Mouse (Mus musculus) forebrain, embryonic 13.5 days (tissue): ENCODE results near the gene Mfsd6. TPM values are rescaled to one million over a fixed set of nuclear protein-coding genes. Genes with fewer than 3 reads are reported as not detected.

Source experiments
- ATAC-seq: fragments of 200-750 bp; cut with Nextera tagmentation; 2 replicates; pipeline ENCODE4 v1.8.0; 2017
- H3K27ac ChIP-seq: fragments of 300-500 bp; sonication (generic); 2 replicates; pipeline ENCODE4 v1.5.1; 2015; ENCODE audit warnings: inconsistent platforms, mild to moderate bottlenecking, moderate library complexity
- H3K27me3 ChIP-seq: fragments of 300-500 bp; sonication (generic); 2 replicates; pipeline ENCODE4 v1.6.1; 2015; ENCODE audit warnings: mild to moderate bottlenecking, inconsistent platforms
- H3K36me3 ChIP-seq: fragments of 300-500 bp; sonication (generic); 2 replicates; pipeline ENCODE4 v1.6.1; 2015; ENCODE audit warnings: mild to moderate bottlenecking, inconsistent platforms; ENCODE audit not compliant: poor library complexity, severe bottlenecking
- H3K4me1 ChIP-seq: fragments of 300-500 bp; sonication (generic); 2 replicates; pipeline ENCODE4 v1.6.1; 2015; ENCODE audit warnings: inconsistent platforms
- H3K4me2 ChIP-seq: fragments of 300-500 bp; sonication (generic); 2 replicates; pipeline ENCODE4 v1.6.1; 2015; ENCODE audit warnings: inconsistent platforms, mild to moderate bottlenecking, moderate library complexity
- H3K4me3 ChIP-seq: fragments of 300-500 bp; sonication (generic); 2 replicates; pipeline ENCODE4 v1.5.1; 2015; ENCODE audit warnings: mild to moderate bottlenecking, inconsistent platforms
- H3K9ac ChIP-seq: fragments of 300-500 bp; sonication (generic); 2 replicates; pipeline ENCODE4 v1.6.1; 2015; ENCODE audit warnings: mild to moderate bottlenecking, inconsistent platforms
- H3K9me3 ChIP-seq: fragments of 300-500 bp; sonication (generic); replicated peaks from 2 replicates; pipeline ENCODE4 v1.6.1; 2016; ENCODE audit warnings: inconsistent platforms
- WGBS: fragments of 180-500 bp; shearing (Covaris S2); methylation state at CpG from one replicate; pipeline ENCODE4 v1.1.7; 2015; 5-methylcytosine and 5-hydroxymethylcytosine counted together
- polyA plus RNA-seq: library from polyadenylated mRNA; unstranded; fragments of >200 nt; fragmentation: Nextera tagmentation; extraction: Ambion mirVana; gene quantifications from 2 replicates; pipeline ENCODE4 v1.2.1, GENCODE M21; 2015

Gene Mfsd6
- polyA plus RNA-seq, 1 experiment from 2014 or later, result 4.0 TPM

DNA sequence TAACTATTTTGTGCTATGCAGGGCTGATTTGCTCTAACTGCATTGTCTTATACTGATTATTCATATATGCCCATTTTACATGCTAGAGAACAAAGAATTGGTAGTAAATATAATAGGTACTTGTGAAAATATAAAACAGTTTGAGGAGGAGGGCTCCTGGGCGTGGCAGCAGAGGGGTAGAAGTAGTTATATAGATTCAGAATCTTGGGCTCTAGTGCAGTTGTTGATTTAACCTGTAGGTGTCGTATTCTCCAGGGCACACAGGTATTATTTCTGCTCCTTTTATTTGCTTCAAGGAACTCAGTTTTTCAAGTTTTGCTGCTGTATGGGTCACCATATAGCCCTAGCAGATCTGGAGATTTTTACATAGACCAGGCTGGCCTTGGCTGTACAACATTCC lies 95.7 kb downstream of the Mfsd6 start:
- H3K9ac ChIP-seq, result peak overlapping the region; percentile 90
- WGBS, result 65% methylated on average over 2 of the region's 2 CpGs
- no peak for ATAC-seq

DNA sequence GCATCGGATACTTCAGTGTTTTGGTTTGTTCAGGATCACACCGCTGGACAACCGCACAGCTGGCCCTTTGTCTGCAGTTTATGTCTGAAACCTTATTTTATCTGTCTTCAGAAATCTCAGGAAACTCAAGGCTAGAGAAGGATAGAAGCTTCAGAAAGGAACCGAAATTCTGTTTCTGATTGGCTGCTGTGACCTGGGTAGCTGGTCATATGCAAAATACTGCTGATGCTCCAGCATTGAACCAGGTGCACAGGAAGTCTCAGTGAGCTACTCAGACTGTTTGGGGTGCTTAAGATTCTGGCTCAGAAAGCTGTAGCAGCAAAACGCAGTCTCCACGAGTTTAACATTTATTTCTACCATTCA lies 96.3 kb downstream of the Mfsd6 start:
- H3K9ac ChIP-seq, result peak overlapping the region; percentile 90
- WGBS, result 1% methylated on average over 6 of the region's 6 CpGs
- H3K36me3 ChIP-seq, result 0 out of 2 replicates have a peak, but pooled peaks cover 2% of the 10 kb centered on the region
- peaks cover 16% of the 10 kb centered on the region for H3K4me1 ChIP-seq
- H3K4me2 ChIP-seq, result peak overlapping the region; percentile 72
- H3K27ac ChIP-seq, result peak overlapping the region; percentile 80
- H3K4me3 ChIP-seq, result peak overlapping the region; percentile 91
- no peaks in the 10 kb centered on the region for H3K27me3 ChIP-seq
- H3K9me3 ChIP-seq, result no peaks in the 10 kb centered on the region
- peak; percentile 80 for ATAC-seq

More for the DNA sequence above, 95.7 kb downstream of the Mfsd6 start:
- Histone ChIP-seq H3K27ac (no peak overlapping the region), H3K4me2 (peak overlapping the region; percentile 72), H3K4me3 (peak overlapping the region; percentile 91), H3K36me3 (0 out of 2 replicates have a peak, but pooled peaks cover 2% of the 10 kb centered on the region), H3K27me3 (no peaks in the 10 kb centered on the region), H3K9me3 (no peaks in the 10 kb centered on the region), H3K4me1 (peaks cover 16% of the 10 kb centered on the region)

DNA sequence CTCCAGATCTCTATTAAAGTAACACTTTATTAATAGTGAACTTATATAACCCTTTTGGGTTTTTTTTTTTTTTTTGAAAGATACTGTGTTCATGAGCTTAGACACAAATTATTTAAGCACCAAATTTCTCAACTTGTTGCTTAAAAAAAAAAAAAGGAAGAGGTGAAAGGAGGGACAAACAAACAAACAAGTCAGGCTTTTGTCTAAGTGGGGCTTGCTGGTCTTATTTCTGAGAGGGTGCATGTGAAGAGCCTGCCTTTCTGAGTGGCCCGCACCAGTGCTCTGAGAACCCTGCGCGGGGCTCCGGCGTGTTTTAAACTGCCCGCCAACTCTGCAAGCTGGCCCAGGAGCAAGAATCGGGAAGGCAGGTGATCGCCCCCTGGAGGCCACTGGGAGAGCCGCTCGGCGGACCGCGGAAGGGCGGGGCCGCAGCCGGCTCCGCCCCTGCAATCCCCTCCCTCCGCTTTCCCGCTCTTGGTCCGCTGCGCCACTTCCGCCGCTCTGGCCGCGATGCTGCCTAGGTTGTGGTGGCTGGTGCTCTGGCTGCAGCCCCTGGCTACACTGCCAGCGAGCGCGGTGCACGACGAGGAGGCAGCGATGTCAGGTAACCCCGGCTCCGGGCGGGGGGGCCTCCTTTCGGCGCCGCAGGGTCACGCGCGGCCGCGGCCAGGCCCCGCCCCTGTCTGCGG lies 96.9 kb downstream of the Mfsd6 start, which contains the start of gene Nemp2:
TSS of gene Nemp2 (plus strand) at position 456 of the 689 bp plus-strand sequence.
- peak within 1 kb of the TSS; percentile 72 for H3K4me2 ChIP-seq
- H3K9ac ChIP-seq, result peak within 1 kb of the TSS; percentile 90
- H3K27ac ChIP-seq, result peak within 1 kb of the TSS; percentile 80
- peaks cover 16% of the 10 kb centered on the region for H3K4me1 ChIP-seq
- peak within 1 kb of the TSS; percentile 91 for H3K4me3 ChIP-seq
- peak; percentile 96 for ATAC-seq
- no peaks in the 10 kb centered on the region for H3K27me3 ChIP-seq
- no peaks in the 10 kb centered on the region for H3K9me3 ChIP-seq
- 0 out of 2 replicates have a peak, but pooled peaks cover 2% of the 10 kb centered on the region for H3K36me3 ChIP-seq
- under 1% methylated on average over 44 of the region's 44 CpGs for WGBS

DNA sequence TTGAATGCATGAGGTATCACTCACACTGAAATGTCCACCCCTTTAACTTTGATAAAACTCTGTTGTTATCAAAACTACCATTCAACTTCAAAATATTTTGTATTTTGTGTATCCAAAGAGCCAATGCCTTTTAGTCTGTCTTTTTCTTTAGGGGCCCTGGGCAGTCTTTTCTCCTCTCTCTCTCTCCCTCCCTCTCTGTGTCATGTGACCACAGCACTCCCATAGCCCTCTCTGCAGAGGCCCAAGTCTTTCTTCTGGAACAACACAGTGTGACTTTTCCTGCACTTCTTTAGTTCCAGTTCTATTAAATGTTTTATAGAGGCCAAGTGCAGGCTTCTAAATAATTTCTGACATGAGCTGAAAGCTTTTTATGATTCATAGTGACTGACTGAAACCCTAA lies 106.8 kb downstream of the Mfsd6 start:
- Histone ChIP-seq H3K9ac (no peak overlapping the region), H3K9me3 (no peaks in the 10 kb centered on the region; the same call in 1 of the 2 replicates), H3K27ac (no peak overlapping the region), H3K4me1 (no peaks in the 10 kb centered on the region), H3K36me3 (no peaks in the 10 kb centered on the region), H3K4me3 (no peak overlapping the region), H3K4me2 (no peak overlapping the region), H3K27me3 (no peaks in the 10 kb centered on the region)
- no peak for ATAC-seq

DNA sequence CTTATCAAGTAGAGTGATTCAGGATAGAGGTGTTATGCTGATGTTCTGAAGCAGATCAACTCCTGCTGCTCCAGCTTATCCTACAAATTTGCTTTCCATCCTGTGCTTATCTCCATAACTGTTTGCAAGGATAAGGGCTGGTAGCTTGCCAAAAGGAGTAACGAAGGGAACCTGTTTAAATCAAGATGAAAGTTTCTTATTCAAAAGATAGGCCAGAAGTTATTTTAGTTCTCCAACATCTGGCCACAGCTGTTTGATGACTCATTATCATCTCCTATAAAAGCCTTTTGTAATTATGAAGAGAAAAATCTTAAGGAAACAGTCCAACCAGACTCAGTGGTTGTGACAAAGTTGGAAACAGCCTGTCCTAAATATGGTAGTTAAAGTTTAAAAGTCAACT lies 109.0 kb downstream of the Mfsd6 start:
- Histone ChIP-seq H3K36me3 (no peaks in the 10 kb centered on the region), H3K27me3 (no peaks in the 10 kb centered on the region), H3K4me1 (no peaks in the 10 kb centered on the region), H3K9me3 (no peaks in the 10 kb centered on the region; the same call in 1 of the 2 replicates), H3K9ac (no peak overlapping the region), H3K4me2 (no peak overlapping the region), H3K27ac (no peak overlapping the region), H3K4me3 (no peak overlapping the region)
- ATAC-seq, result no peak
- WGBS, result 86% methylated on average over 1 of the region's 1 CpGs

DNA sequence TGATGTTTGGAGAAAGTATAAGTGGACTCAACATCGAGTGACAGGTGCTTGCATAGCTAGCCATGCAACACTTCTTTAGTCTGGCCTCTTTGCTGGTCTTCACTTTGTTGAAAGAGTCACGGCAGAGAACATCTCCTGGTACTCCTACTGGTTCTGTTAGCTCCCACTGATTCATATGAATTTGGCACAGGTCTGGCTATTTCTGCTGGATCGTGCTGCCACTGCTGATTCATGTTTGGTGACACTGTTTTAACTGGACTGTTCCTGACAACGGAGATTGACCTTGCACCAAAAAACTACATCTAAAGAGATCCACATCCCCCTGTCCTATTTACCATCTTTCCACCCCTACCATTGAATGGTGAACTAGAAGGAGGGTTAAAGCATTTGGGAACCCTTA lies 118.8 kb downstream of the Mfsd6 start:
- H3K4me1 ChIP-seq, result no peaks in the 10 kb centered on the region
- no peaks in the 10 kb centered on the region for H3K36me3 ChIP-seq
- no peaks in the 10 kb centered on the region for H3K27me3 ChIP-seq
- no peak overlapping the region for H3K4me2 ChIP-seq
- 88% methylated on average over 4 of the region's 4 CpGs for WGBS
- no peak overlapping the region for H3K4me3 ChIP-seq
- no peak overlapping the region for H3K27ac ChIP-seq
- peaks cover 5% of the 10 kb centered on the region; the same call in 1 of the 2 replicates for H3K9me3 ChIP-seq
- no peak overlapping the region for H3K9ac ChIP-seq
- ATAC-seq, result no peak

DNA sequence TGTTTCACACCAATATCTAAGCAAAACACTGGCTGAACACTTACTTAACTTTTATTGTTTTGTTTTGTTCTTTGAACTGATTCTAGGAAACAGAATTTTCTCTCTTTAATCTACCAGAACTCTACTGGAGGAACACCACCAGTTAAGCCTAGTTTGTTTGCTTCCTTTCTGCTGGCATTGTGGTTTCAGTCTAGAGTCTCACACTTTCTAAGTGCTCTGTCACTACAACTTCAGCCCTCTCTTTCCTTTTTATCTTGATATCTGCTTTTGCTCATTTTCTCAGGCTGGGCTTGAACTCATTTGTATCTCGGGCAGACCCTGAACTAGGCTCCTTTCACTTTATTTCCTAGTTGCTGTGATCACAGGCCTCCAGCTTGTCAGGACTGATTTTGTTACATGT lies 119.6 kb downstream of the Mfsd6 start:
- no peaks in the 10 kb centered on the region for H3K36me3 ChIP-seq
- H3K9me3 ChIP-seq, result peaks cover 5% of the 10 kb centered on the region; the same call in 1 of the 2 replicates
- no peak for ATAC-seq
- no peaks in the 10 kb centered on the region for H3K27me3 ChIP-seq
- H3K4me3 ChIP-seq, result no peak overlapping the region
- no peak overlapping the region for H3K9ac ChIP-seq
- H3K27ac ChIP-seq, result no peak overlapping the region
- H3K4me1 ChIP-seq, result no peaks in the 10 kb centered on the region
- 88% methylated on average over 1 of the region's 1 CpGs for WGBS
- H3K4me2 ChIP-seq, result no peak overlapping the region

Other genes with a start within 250 kb of the Mfsd6 start
- gene Nab1, start 226.8 kb downstream of the Mfsd6 start, polyA plus RNA-seq, result 8.5 and 10.4 TPM in 2 replicates
- gene Nemp2, start 96.8 kb downstream of the Mfsd6 start, polyA plus RNA-seq, result 9.6 and 9.8 TPM in 2 replicates
- gene Inpp1, start 90.2 kb upstream of the Mfsd6 start, polyA plus RNA-seq, result 13.5 and 18.3 TPM in 2 replicates
- gene Hibch, start 117.5 kb upstream of the Mfsd6 start, polyA plus RNA-seq, result 23.9 and 25.1 TPM in 2 replicates